Mouse (Mus musculus): Measurements from ENCODE around the gene Dclk2.

Dclk2 gene

DNA sequence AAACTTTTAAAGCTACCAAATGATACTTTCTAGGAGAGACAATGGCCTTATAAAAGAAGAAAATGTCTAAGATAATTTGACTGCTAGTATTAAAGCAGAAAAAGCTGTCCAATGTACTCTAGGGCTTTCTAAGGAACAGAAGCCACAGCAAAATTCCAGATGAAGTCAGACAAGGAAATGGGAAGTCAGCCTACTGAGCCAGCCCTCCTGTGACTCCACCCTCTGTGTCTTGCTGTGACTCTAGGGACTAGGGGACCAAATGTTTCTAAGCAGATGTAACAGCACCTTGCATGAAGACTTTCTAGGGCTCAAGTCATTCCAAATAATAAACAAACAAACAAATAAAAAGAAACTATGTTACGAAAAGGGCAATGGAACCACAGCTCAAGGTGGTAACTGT, 75.1 kb downstream of the Dclk2 start:
- in situ Hi-C loops (cut with MboI, MseI), result loop anchor here (10.0 kb wide), 1 partner anchor 679 kb away; the partner anchor contains the start of gene Etv3

DNA sequence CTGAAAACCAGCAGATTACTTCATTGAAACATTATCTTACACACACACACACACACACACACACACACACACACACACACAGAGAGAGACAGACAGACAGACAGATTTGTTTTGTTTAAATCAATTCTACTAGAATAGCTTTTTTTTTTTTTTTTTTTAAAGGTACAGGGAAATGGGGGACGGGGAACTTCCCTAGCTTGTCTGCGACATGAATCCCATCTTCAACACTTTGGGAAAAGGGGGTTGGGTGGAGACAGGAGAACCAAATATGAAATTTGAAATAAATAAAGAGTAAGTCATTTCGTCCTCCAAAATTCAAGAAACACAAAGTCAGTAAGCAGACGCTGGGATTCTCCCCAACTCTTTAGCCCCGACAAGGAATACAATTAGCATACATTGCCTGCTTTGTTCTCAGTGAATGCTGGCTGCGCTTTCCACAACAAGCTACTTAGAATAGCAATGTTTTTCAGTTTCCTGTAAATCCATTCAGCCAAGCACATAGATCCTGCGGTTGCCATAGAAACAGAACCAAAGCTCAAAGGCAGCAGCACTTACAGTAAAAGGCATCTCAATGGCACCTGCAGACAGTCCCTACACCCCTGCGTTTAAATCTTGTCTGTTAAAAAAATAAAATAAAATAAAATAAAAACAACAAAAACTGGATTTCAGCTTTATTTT, 75.7 kb downstream of the Dclk2 start:
- in situ Hi-C loops (cut with MboI, MseI), result loop anchor here (10.0 kb wide), 1 partner anchor 680 kb away; the partner anchor contains the start of gene Etv3

DNA sequence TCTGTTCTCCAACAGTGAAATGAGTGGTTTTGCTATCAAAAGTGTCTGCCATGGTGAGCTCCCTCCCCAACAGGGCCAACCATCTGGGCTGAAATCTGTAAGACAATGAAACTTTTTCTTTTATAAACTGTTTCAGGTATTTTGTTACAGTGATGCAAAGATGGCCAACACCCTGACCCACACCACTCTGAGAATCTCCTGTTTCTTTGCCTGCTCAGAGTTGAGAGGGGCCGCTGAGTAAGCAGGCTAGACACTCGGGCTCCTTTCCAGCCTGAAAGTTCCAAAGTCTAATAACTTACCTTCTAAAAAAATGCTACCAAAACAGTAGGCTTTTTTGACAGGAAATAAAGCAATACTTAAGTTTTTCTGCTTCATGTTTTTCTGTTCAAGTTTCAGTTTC, 78.2 kb downstream of the Dclk2 start:
- in situ Hi-C loops (cut with MboI, MseI), result loop anchor here (10.0 kb wide), 1 partner anchor 682 kb away; the partner anchor contains the start of gene Etv3

DNA sequence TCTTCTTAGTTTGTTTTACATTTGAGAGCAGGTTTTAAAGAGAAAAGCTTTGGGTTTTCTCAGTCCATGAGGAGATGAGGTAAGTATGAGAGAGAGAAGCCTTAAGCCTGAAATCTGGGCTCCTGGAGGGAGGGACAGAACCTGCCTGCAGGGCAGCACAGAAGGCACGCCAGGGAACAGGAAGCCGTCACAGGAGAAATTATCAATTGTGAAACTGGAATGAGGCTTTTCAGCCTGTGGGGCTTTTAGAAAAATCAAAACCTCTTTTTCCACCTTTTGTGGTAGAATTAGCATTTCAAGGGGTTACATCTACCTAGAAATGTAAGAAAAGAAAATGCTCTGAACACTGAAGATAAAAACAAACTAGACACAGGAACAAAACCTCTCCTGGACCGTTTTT, 81.0 kb downstream of the Dclk2 start:
- in situ Hi-C loops (cut with MboI, MseI), result loop anchor here (10.0 kb wide), 1 partner anchor 685 kb away; the partner anchor contains the start of gene Etv3

DNA sequence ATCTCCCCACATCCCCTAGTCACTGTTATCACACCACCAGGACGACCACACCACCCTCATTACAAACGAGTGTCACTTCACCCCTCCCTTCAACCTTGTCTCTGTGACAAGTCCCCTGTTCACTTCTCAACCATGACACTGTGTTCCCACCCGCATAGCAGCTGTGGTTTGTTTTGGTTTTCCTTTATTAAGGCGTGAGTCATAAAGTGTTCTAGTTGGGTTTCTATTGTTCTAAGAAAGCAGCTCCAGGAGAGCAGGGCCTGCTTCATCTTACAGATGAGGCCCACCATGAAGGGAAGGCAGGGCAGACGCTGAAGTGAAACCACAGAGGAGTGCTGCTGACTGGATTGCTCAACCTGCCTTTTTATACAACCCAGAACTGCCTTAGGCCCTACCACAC, 83.3 kb downstream of the Dclk2 start:
- in situ Hi-C loops (cut with MboI, MseI), result no loop called here

DNA sequence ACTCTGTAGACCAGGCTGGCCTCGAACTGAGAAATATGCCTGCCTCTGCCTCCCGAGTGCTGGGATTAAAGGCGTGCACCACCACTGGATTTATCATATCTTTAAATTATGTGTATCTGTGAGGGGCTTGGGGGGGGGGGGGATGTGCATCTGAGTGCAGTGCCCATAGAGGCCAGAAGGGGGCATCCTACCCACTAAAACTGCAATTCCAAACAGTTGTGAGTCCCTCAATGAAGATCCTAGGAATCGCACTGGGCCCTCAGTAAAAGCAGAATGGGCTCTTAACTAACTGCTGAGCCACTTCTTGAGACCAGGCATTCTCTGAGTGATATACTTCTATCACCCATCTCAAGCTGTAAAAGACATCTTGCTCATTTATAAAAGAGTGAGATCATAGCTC, 85.5 kb downstream of the Dclk2 start:
- in situ Hi-C loops (cut with MboI, MseI), result no loop called here

DNA sequence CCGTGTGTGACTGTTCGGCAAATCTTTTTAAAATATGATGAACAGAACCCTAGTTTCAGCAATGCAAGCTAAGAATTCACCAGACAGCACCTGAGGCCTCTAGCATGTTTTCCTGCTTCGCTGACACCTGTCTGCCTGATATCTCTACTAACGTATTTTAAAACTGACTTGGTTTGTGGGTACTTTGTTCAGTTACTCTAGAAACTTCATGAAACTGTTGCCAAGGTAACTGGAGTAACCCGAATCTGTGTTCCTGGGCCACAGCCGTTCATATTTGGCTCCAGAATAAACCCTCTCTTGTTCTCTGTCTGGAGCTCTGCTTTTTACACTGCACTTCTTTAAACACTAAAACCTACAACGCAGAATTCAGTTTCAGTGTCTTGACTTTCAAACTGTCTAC, 86.3 kb downstream of the Dclk2 start:
- in situ Hi-C loops (cut with MboI, MseI), result no loop called here

DNA sequence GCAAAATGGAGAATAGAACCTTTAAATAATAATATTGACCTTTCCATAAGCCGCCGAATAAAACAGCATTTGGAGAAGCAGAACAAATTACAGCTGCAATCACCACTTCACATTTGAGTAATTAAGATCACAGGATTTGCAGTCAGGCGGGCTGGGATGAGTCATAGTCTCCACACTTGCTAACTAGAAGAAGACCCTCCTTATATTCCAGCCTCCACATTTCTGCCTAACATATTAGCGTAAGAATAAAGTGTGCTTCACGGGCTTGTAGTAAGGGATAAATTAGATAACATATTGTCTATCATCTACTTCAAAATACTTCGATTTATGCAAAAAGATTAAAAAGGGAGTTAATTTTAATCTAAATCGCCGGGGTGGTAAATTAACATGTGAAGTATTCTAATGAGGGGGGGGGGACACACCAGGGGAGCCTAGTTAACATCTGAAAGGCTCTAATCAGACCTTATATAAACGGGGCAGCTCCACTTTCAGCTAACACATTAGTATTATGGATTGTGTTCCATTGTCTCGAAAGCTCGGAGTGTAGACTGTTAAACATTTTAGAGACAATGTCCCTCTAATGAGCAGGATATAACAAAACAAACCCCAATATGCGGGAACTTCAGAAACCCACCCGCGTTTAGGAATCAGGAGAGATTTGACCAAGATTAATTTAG, 87.9 kb downstream of the Dclk2 start:
- in situ Hi-C loops (cut with MboI, MseI), result no loop called here

DNA sequence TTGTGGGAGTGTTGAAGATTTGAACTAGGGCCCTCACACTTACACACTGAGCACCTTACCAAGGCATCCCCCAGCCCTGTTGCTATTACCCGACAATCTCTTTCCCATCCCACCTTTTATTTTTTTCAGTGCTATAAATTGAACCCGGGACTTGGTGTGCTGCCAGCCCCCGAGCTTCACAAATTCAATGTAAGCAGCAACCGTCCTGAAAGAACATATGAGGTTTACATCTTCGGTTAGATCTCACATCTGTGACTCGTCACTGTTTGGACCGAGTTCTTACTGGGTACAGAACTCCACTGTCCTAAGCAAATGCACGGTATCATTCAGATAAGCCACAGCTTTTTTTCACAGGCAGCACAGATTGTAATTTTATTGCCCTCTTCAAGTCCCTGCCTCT, 88.5 kb downstream of the Dclk2 start:
- in situ Hi-C loops (cut with MboI, MseI), result no loop called here

DNA sequence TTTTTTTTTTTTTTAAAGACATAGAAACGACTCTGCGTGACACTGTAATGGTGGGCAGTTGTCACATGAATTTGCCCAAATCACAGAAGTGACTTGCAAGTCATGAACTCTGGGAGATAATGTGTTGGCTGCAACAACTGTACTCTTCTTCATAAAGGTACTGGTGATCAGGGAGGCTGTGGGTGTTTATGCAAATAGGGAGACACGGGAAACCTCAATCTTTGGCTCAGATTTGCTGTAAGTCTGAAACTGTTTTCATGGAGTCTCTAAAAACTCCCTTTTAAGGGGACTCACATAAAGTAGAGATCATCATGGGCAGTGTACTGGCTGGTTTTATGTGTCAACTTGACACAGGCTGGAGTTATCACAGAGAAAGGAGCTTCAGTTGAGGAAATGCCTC, 93.1 kb downstream of the Dclk2 start:
- in situ Hi-C loops (cut with MboI, MseI), result no loop called here

DNA sequence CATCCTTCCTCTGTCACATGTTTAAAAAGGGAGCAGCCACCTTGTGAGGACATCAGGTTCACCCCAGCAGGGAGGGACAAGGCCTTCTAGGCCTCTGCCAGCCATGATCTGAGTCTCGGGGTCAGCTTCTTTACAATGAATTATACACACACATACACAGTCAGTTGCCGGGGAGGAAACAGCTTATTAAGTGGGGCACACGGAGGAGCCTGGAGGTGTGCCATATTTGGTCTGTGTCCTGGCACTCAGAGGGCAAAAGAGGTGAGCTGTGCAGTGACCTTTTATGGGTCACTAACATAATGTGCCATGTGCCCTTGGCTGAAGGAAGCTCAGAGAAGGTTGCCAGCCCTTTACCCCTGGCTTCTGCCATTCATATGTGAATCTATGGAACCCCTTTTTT, 99.3 kb downstream of the Dclk2 start:
- in situ Hi-C loops (cut with MboI, MseI), result no loop called here

DNA sequence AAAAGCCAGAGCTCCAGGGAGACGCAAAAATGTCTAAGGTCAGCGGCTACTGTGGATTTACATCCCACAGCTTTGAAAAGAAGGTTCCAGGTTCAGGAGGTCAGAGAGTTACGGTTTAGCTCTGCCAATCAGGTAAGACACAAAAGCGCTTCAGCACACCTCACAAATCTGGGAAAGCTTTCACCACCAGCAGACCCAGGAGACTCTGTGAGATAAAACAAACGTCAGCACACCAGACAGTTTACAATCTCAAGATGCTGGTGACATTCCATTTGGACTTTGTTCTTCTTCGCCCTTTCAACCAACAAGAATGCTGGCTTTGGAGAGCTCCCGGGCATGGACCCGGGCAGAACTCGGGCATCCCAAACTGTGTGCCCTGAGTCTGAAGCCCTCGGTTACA, 100.3 kb downstream of the Dclk2 start:
- in situ Hi-C loops (cut with MboI, MseI), result no loop called here

DNA sequence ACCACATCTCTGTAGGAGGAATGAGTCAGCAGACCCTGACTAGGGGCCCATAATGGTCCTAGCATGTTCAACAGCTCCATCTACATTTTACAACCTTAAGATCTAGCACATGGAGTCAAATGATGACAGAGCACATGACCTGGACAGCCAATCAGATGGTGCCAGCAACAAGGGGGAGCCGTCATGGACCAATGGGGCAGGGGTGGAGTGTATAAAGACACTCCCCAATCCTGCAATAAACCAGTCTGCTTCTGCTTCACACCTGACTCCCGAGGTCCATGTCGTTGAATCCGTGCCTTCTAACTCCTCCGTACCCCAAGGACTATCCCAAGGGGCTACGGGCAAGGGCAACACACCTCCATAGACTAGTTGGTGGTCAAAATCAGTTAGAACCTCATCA, 101.3 kb downstream of the Dclk2 start:
- in situ Hi-C loops (cut with MboI, MseI), result no loop called here

DNA sequence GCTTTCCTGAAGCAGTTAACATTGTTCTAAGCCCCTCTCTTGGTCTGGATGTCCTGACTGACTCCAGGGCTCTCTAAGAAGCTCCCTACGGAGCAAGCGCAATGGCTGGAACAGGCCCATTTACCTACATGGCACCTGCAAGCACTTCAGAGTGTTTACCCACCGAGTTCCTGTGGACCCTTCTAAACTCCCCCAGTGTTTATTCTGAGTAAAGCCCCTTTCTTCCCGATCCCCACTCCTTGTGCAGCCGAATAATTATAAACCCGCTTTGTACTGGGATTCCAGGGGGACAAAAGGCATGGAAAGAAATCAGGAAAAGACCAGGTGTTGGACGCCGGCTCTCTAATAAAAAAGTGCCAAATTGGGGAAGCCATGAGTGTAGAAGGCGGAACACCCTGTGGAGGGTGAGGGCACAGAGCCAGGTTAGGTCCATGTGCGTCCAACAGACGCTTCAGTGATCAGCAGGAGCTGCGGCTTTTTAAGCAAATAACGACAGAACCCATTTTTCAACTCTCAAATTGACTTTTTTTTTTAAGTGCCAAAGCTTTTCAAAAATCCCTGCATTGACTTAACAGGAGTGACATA, 102.6 kb downstream of the Dclk2 start:
- in situ Hi-C loops (cut with MboI, MseI), result no loop called here

DNA sequence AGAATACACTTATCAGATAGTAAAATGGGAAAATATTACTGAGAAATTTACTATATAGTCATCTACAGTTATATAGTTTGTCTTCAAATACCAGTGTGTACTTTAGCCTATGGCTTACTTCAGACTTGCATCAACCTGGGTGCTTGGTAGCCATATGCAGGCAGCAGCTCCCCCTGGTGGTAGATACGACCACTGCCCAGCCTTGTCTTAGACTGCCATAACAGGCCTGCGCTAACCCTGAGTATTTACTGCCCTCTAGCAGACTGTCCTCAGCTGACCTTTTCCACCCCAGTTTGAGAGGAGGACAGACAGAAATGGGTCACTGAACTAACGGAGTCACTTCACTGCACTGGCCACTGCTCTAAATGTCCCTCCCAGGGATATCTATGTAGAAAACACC, 108.0 kb downstream of the Dclk2 start:
- in situ Hi-C loops (cut with MboI, MseI), result no loop called here

DNA sequence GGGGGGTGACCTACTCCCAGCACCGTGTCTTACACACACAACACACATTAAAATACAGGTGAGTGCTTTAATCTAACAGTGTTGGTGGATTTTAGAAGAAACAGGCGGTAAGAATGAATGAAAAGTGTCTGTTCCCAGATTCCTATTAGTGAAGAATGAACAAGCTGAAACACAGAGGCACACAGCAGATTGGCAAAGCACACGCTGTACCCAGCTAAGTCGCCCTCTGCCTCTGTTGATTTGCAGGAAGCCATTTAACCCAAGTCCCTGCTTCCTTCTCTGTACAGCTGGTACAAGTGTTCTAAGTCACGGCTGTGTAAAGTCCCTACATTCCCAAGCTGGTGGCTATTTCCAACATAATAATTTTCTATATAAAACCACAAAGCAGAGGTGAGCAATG, 109.7 kb downstream of the Dclk2 start:
- in situ Hi-C loops (cut with MboI, MseI), result no loop called here

DNA sequence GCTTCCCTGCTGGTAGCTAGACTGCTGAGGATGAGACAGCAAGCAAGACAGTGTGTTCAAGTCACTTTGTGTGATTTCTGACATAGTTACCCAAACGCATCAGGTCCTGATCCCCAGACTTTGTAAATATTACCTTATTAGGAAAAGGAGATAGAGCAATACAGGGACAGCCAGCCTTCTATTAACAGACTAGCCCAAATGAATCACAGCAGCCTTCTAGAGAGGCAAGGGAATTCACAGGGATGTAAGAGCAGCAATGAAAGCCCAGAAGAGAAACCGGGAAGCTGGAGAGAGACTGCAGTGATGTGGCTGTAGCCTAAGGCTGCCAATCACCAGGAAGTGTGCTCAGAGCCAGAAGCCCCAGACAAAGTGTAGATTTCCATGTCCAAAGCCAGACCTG, 111.0 kb downstream of the Dclk2 start:
- in situ Hi-C loops (cut with MboI, MseI), result no loop called here

DNA sequence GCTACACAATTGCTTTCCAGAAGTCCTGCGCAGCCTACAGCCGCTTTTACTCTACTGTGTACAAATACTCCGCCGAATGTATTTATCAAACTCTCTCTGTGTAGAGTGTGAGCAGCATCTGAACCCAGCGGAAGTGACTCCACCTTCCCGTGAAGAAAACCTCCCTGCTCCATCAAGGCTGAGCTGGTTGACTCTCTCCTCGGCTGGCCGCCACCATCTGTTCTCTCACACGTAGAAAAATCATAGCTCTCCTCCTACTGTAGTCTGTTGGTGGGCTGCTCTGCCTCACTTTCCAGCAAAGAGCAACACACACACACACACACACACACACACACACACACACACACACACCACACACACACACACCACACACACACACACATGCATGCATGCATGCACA, 111.5 kb downstream of the Dclk2 start:
- in situ Hi-C loops (cut with MboI, MseI), result no loop called here

DNA sequence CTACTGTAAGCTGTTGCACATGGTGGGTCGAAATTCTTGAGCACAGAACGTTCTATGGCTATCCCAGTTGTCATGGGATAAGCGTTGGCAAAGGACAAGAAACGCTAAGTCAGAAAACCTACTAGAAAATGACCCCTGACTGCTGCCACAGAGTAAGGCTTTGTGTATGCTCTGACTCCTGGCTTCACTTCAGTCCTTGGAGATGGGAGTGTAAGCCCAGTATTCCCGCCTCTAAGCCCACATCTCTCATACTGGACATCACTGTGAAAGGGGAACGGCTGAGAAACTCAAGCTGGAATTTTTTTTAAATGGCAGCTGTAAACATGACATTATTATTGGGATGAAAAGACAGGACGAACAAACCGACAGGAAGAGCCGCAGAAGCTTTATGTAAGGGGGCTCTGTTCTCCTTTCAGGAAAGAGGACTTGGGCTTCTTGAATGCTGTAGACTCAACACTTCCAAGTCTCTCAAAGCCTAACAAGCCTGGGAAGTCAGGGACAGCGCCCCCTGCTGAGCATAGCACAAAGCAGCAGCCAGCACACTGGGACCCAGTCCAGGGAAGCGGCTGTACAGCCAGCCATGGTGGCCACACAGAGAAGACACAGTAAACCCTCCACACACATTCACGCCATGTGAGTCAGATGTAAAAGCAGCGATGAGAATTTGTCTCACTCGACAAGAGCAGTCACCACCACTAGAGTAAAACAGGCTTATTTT, 112.7 kb downstream of the Dclk2 start:
- in situ Hi-C loops (cut with MboI, MseI), result no loop called here

DNA sequence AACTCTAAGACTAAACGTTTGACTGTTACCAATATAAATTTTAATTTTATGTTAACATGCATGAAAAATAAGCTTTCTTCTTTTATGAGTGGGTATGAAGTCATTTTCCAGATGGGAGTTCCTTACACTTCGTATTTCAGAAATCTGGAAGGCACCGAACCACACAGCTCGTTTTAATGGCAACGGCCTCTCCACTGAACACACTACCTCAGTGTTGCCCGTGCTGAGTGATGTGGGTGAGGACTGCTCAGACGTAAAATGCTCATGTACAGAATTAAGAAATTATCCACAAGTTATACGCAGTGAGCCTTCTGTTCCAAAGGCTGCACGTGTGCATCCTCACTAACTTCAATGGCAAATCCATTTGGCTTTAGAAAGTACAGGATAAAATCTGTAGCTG, 113.8 kb downstream of the Dclk2 start:
- in situ Hi-C loops (cut with MboI, MseI), result no loop called here

DNA sequence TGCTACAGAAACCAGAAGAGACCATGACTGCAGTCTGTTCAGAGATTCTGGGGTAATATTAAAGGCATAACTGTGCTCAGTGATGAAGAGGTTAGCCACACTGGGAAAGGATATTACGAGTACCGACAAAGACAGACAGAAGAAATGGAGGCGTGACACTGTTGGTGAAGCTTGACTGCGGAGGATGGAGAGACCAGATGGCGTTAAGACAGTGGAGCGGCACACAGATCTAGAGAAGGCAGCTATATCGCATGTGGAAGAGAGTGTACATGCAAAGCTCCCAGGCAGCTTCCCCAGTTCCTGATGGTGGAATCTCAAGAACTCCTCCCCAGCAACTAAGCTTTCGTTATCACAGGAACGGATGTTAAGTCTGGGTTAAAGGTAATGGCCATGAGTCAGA, 116.4 kb downstream of the Dclk2 start:
- in situ Hi-C loops (cut with MboI, MseI), result no loop called here

DNA sequence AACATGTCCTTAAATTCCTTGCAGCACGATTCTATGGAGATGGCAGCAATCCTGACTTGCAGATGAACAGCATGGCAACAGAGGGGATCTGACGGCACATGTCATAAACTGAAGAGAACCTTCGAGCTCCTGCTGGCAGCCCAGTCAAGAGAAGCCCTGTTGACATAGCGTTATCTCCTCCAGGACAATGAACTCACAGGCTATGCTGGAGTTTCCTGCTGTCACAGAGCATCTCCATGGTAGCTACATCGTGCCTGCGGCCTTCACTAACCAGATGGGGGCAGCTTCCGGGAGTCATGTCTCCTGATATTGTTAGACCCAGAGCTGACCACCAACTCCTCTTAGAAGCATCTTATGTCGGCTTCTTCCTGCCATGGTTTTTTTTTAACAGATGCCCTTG, 117.8 kb downstream of the Dclk2 start:
- in situ Hi-C loops (cut with MboI, MseI), result no loop called here
